In the genomic region with DNA sequence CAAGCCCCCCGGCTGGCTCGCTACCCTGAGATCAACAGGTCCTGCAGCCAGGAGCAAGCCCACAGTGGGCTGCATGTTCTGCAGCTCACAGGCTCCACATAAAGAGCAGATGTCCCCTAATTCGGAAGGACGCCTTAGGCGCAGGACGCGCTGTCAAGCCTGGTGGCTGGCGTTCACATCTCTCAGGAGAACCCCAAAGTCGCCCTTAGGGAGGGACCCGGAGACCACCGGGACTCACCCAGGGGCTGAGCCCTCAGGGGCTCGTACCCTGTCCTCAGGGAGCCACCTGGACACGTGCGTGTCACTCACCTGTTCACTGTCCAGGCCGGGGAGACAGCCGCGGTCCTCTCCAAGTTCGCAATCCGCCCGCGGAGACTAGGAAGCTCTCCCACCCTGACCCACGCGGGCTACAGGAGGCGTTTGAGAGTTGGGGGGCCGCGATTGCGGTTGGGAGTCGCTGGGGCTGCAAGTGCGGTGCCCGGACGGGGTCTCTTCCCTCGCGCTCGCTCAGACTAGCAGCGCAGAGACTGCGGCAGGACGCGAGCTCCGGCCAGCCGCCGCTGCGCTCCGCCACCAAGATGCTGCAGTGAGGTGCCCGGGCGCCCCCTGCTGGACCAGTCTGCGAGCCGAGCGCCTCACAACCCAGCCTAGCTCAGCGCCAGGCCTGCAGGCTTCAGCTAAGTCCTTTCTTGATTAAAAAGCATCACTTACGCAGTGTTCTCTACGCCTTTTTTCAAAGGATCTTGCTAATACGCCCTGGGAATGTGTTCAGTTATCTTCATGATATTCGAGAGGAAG, we compare ENCODE assay signal across 8 mouse cellular contexts. TPM values are rescaled to one million over a fixed set of nuclear protein-coding genes. Genes with fewer than 3 reads are reported as not detected.
A peak's percentile ranks its signal among the peaks of the same experiment; 100 is the strongest.
DNase-seq lines count a peak whose midpoint lies in the region; ATAC-seq and TF ChIP-seq lines count a peak whose summit lies in the region.

No protein-coding gene starts in this region.

- peak overlapping the region; percentile 49 for H3K4me3 ChIP-seq in embryonic facial prominence, embryonic 15.5 days (replicated peaks)
- H3K4me3 ChIP-seq in heart, embryonic 11.5 days (ENCODE audit: low read depth, low read length), result peak overlapping the region; percentile 59
- peak overlapping the region; percentile 69 for H3K4me3 ChIP-seq in kidney, embryonic 16.5 days (ENCODE audit: low read length)
- peak overlapping the region; percentile 60 for H3K4me3 ChIP-seq in limb, embryonic 15.5 days
- peak overlapping the region; percentile 55 for H3K4me3 ChIP-seq in midbrain, postnatal 0 days (ENCODE audit: low read depth, low read length)
- peak overlapping the region; percentile 24; the same call in 1 of the 2 replicates for H3K4me3 ChIP-seq in spleen, adult 2 months (ENCODE audit: extremely low read depth, insufficient read depth, insufficient read length)

- peak overlapping the region; percentile 27 for H3K9ac ChIP-seq in embryonic facial prominence, embryonic 15.5 days
- peak overlapping the region; percentile 64 for H3K9ac ChIP-seq in heart, embryonic 11.5 days (ENCODE audit: low read depth, low read length)
- H3K9ac ChIP-seq in kidney, embryonic 16.5 days (replicated peaks; ENCODE audit: low read length), result peak overlapping the region; percentile 79
- peak overlapping the region; percentile 65 for H3K9ac ChIP-seq in limb, embryonic 15.5 days
- H3K9ac ChIP-seq in midbrain, postnatal 0 days (replicated peaks; ENCODE audit: low read length, poor library complexity, severe bottlenecking), result peak overlapping the region; percentile 57

- H3K9me3 ChIP-seq in embryonic facial prominence, embryonic 15.5 days (replicated peaks), result no peaks in the 10 kb centered on the region
- no peaks in the 10 kb centered on the region for H3K9me3 ChIP-seq in heart, embryonic 11.5 days (replicated peaks; ENCODE audit: control insufficient read depth, low read length)
- no peaks in the 10 kb centered on the region for H3K9me3 ChIP-seq in kidney, embryonic 16.5 days (ENCODE audit: low read length)
- no peaks in the 10 kb centered on the region for H3K9me3 ChIP-seq in limb, embryonic 15.5 days
- H3K9me3 ChIP-seq in midbrain, postnatal 0 days (ENCODE audit: low read length), result no peaks in the 10 kb centered on the region

- TF ChIP-seq POLR2A in brain, embryonic 14.5 days (IDR thresholded peaks at IDR 0.05; ENCODE audit: borderline replicate concordance, extremely low read depth, insufficient read depth, insufficient read length, poor library complexity, severe bottlenecking), result no peak
- no peak for TF ChIP-seq POLR2A in spleen, adult 2 months (IDR thresholded peaks at IDR 0.05; ENCODE audit: low read depth, low read length)

- peak overlapping the region; percentile 66 for H3K4me2 ChIP-seq in embryonic facial prominence, embryonic 15.5 days (replicated peaks)
- H3K4me2 ChIP-seq in heart, embryonic 11.5 days, result peak overlapping the region; percentile 96
- H3K4me2 ChIP-seq in kidney, embryonic 16.5 days (replicated peaks; ENCODE audit: low read depth, low read length), result peak overlapping the region; percentile 98
- peak overlapping the region; percentile 88 for H3K4me2 ChIP-seq in limb, embryonic 15.5 days
- peak overlapping the region; percentile 93 for H3K4me2 ChIP-seq in midbrain, postnatal 0 days (ENCODE audit: low read depth, low read length, poor library complexity, severe bottlenecking)

- under 1% methylated on average over 53 of the region's 53 CpGs for WGBS in embryonic facial prominence, embryonic 15.5 days
- 1% methylated on average over 53 of the region's 53 CpGs for WGBS in heart, embryonic 11.5 days (ENCODE audit: insufficient replicate concordance)
- WGBS in kidney, embryonic 16.5 days, result 1% methylated on average over 53 of the region's 53 CpGs
- WGBS in limb, embryonic 15.5 days, result under 1% methylated on average over 53 of the region's 53 CpGs
- WGBS in midbrain, postnatal 0 days, result under 1% methylated on average over 52 of the region's 53 CpGs
- WGBS in spleen, adult 2 months, result 4% methylated on average over 53 of the region's 53 CpGs

- H3K27me3 ChIP-seq in embryonic facial prominence, embryonic 15.5 days, result no peaks in the 10 kb centered on the region
- H3K27me3 ChIP-seq in heart, embryonic 11.5 days (ENCODE audit: control insufficient read depth, insufficient read depth, low read length), result 0 out of 2 replicates have a peak, but pooled peaks cover 3% of the 10 kb centered on the region
- no peaks in the 10 kb centered on the region for H3K27me3 ChIP-seq in kidney, embryonic 16.5 days (ENCODE audit: insufficient read depth, low read length)
- H3K27me3 ChIP-seq in limb, embryonic 15.5 days, result peaks cover 7% of the 10 kb centered on the region; the same call in 1 of the 2 replicates
- H3K27me3 ChIP-seq in midbrain, postnatal 0 days (ENCODE audit: insufficient read depth, low read length), result 0 out of 2 replicates have a peak, but pooled peaks cover 3% of the 10 kb centered on the region
- H3K27me3 ChIP-seq in spleen, adult 2 months (ENCODE audit: control insufficient read depth, insufficient read depth, low read length), result peaks cover 2% of the 10 kb centered on the region

- TF ChIP-seq CTCF in brain, embryonic 14.5 days (IDR thresholded peaks at IDR 0.05; ENCODE audit: borderline replicate concordance, extremely low read depth, insufficient read depth, insufficient read length), result peak; percentile 96
- peak; percentile 96 for TF ChIP-seq CTCF in midbrain, postnatal 0 days (IDR thresholded peaks at IDR 0.05)
- peak; percentile 83 for TF ChIP-seq CTCF in spleen, adult 2 months (IDR thresholded peaks at IDR 0.05; ENCODE audit: extremely low read depth, insufficient read depth, insufficient read length, insufficient replicate concordance)

- peaks cover 27% of the 10 kb centered on the region; the same call in 1 of the 2 replicates for H3K4me1 ChIP-seq in embryonic facial prominence, embryonic 15.5 days
- peaks cover 7% of the 10 kb centered on the region; the same call in 1 of the 2 replicates for H3K4me1 ChIP-seq in heart, embryonic 11.5 days (ENCODE audit: control insufficient read depth, insufficient read depth, low read length)
- H3K4me1 ChIP-seq in kidney, embryonic 16.5 days (ENCODE audit: insufficient read depth, low read length), result peaks cover 18% of the 10 kb centered on the region; the same call in 1 of the 2 replicates
- peaks cover 16% of the 10 kb centered on the region for H3K4me1 ChIP-seq in limb, embryonic 15.5 days
- no peaks in the 10 kb centered on the region; the same call in 1 of the 2 replicates for H3K4me1 ChIP-seq in midbrain, postnatal 0 days (ENCODE audit: insufficient read depth, low read length)
- H3K4me1 ChIP-seq in spleen, adult 2 months (ENCODE audit: control insufficient read depth, insufficient read depth, insufficient read length), result no peaks in the 10 kb centered on the region; the same call in 1 of the 2 replicates

- peak; percentile 91 for ATAC-seq in embryonic facial prominence, embryonic 15.5 days (ENCODE audit: insufficient number of reproducible peaks, low FRiP score, low TSS enrichment, low read depth)
- ATAC-seq in heart, embryonic 11.5 days (replicated peaks; ENCODE audit: insufficient number of reproducible peaks, low FRiP score, low TSS enrichment), result peak; percentile 73
- ATAC-seq in kidney, embryonic 16.5 days (ENCODE audit: low FRiP score, low TSS enrichment), result peak; percentile 97
- ATAC-seq in limb, embryonic 15.5 days (ENCODE audit: insufficient number of reproducible peaks, low FRiP score, low TSS enrichment, low read depth), result peak; percentile 88
- peak; percentile 91 for ATAC-seq in midbrain, postnatal 0 days (ENCODE audit: low FRiP score)
- no peak for ATAC-seq in activated CD4-positive, CD25-positive, alpha-beta regulatory T cell, adult 4 months

- H3K36me3 ChIP-seq in embryonic facial prominence, embryonic 15.5 days, result no peaks in the 10 kb centered on the region
- no peaks in the 10 kb centered on the region for H3K36me3 ChIP-seq in heart, embryonic 11.5 days (ENCODE audit: control insufficient read depth, insufficient read depth, low read length)
- H3K36me3 ChIP-seq in kidney, embryonic 16.5 days (ENCODE audit: insufficient read depth, low read length), result no peaks in the 10 kb centered on the region
- H3K36me3 ChIP-seq in limb, embryonic 15.5 days, result no peaks in the 10 kb centered on the region; the same call in 1 of the 2 replicates
- no peaks in the 10 kb centered on the region for H3K36me3 ChIP-seq in midbrain, postnatal 0 days (ENCODE audit: insufficient read depth, low read length)
- no peaks in the 10 kb centered on the region for H3K36me3 ChIP-seq in spleen, adult 2 months (ENCODE audit: control insufficient read depth, insufficient read depth, low read length)

- DNase-seq in brain, embryonic 14.5 days (ENCODE audit: low read depth), result peak; percentile 96
- DNase-seq in midbrain, postnatal 0 days (ENCODE audit: low spot score), result peak; percentile 89
- peak; percentile 29 to 79 for DNase-seq in spleen, adult 2 months (ENCODE audit: low read depth in 1 of 2, low spot score in 2 of 2)

- H3K27ac ChIP-seq in embryonic facial prominence, embryonic 15.5 days (replicated peaks), result peak overlapping the region; percentile 44; the same call in 1 of the 2 replicates
- H3K27ac ChIP-seq in heart, embryonic 11.5 days (ENCODE audit: low read depth, low read length), result no peak overlapping the region
- H3K27ac ChIP-seq in kidney, embryonic 16.5 days (ENCODE audit: low read length), result peak overlapping the region; percentile 8; the same call in 1 of the 2 replicates
- peak overlapping the region; percentile 33; the same call in 1 of the 2 replicates for H3K27ac ChIP-seq in limb, embryonic 15.5 days
- no peak overlapping the region for H3K27ac ChIP-seq in midbrain, postnatal 0 days (ENCODE audit: low read depth, low read length)
- H3K27ac ChIP-seq in spleen, adult 2 months (ENCODE audit: insufficient read depth, low read length), result no peak overlapping the region

RNA-seq across cellular contexts. Expression of gene Rerg, which starts 0.9 kb away (rescaled TPM):
- 3.7 and 4.3 TPM in 2 replicates for polyA plus RNA-seq in brain, embryonic 14.5 days (2012; rRNA removed)
- 28.1 and 31.9 TPM in 2 replicates for polyA plus RNA-seq in embryonic facial prominence, embryonic 15.5 days (2015; fragmentation: Nextera tagmentation; extraction: Ambion mirVana)
- 4.4 and 4.6 TPM in 2 replicates for polyA plus RNA-seq in heart, embryonic 11.5 days (2014; fragmentation: Nextera tagmentation; extraction: Ambion mirVana)
- 14.4 and 16.2 TPM in 2 replicates for polyA plus RNA-seq in kidney, embryonic 16.5 days (2015; fragmentation: Nextera tagmentation; extraction: Ambion mirVana)
- 34.6 and 39.4 TPM in 2 replicates for polyA plus RNA-seq in limb, embryonic 15.5 days (2015; fragmentation: Nextera tagmentation; extraction: Ambion mirVana)
- 0.82 and 2.9 TPM in 2 replicates for total RNA-seq in midbrain, postnatal 0 days (2014; rRNA removed)
- polyA plus RNA-seq in midbrain, postnatal 0 days (2015; fragmentation: Nextera tagmentation; extraction: Ambion mirVana), result 8.3 and 9.8 TPM in 2 replicates
- polyA plus RNA-seq in spleen, adult 2 months (2012; rRNA removed), result 0.07 and 0.18 TPM in 2 replicates
- polyA plus RNA-seq in activated CD4-positive, CD25-positive, alpha-beta regulatory T cell, adult 4 months (2017; shearing (Covaris generic)), result not detected

Comparison
In these comparisons a context has a peak if more than half of its experiments do, and no peak if none do; other contexts are left out.
1. H3K27ac ChIP-seq: peak in embryonic facial prominence, embryonic 15.5 days (single experiment), kidney, embryonic 16.5 days (single experiment) and limb, embryonic 15.5 days (single experiment); none in heart, embryonic 11.5 days (single experiment), midbrain, postnatal 0 days (single experiment) and spleen, adult 2 months (single experiment).
2. H3K9ac ChIP-seq: peak in every context shown above with its lines; median percentile 79 in kidney, embryonic 16.5 days; 65 in limb, embryonic 15.5 days; 64 in heart, embryonic 11.5 days; 57 in midbrain, postnatal 0 days; 27 in embryonic facial prominence, embryonic 15.5 days.
3. Peak in every context shown above with its lines, with median percentiles within 50 percentile points of each other: DNase-seq, CTCF ChIP-seq, H3K4me2 ChIP-seq and H3K4me3 ChIP-seq.